Mouse (Mus musculus): ENCODE data around the gene Crabp2.

DNA sequence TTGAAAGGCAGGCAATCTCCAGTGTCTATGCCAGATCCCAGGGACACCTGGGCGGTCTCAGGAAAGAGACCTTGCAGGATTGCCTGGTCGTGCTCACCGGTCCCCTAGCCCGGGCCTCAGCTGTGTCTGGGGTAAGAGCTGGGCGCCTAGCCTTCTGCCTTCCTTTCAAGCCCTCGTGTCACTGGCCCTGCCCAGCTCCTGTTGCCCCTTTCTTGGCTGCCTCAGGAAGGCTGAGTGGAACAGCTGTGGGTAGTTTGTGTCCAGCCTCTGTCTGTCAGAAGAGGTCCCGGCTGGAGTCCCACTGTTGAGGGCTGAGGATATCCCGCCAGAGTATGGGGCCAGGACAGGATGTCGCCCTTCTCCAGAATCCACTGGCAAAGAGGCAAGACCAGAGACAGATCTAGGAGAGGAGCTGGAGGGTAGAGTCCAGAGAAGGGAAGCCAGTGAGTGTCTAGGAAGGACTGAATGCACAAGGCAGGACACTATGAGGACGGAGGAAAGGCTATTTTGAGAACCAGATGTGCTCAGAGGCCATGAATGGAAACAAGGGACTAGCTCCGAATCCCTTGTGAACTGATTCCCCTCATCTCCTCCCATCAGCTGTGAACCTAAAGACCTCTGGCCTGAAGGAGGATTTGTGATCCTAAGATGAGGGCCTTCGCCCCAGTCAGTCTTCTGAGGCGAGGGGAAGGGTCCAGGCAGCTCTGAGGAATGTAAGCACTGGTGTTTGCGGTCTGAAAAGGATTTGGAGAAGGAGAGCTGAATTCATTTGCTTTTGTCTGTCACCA lies 25.3 kb downstream of the Crabp2 start:
- TF ChIP-seq CTCF (conservative IDR thresholded peaks at IDR 0.05; ENCODE audit: insufficient read depth, insufficient read length, low read depth, low read length) = no peak
- no peak for TF ChIP-seq POLR2A (IDR thresholded peaks at IDR 0.05; ENCODE audit: low read depth, low read length)

Data from kidney, adult 2 months (tissue).